Mouse (Mus musculus) midbrain, embryonic 12.5 days (tissue): Measurements from ENCODE around the gene H6pd. TPM values are rescaled to one million over a fixed set of nuclear protein-coding genes. Genes with fewer than 3 reads are reported as not detected.
A peak's percentile ranks its signal among the peaks of the same experiment; 100 is the strongest.

ENCODE experiments used
- ATAC-seq: fragments of 200-750 bp; cut with Nextera tagmentation; 2 replicates; pipeline ENCODE4 v1.8.0; 2017; ENCODE audit warnings: low read depth, moderate TSS enrichment, moderate library complexity; ENCODE audit not compliant: low FRiP score
- H3K27ac ChIP-seq: fragments of 300-500 bp; sonication (generic); replicated peaks from 2 replicates; pipeline ENCODE4 v1.5.1; 2016; ENCODE audit warnings: mild to moderate bottlenecking
- H3K27me3 ChIP-seq: fragments of 300-500 bp; sonication (generic); 2 replicates; pipeline ENCODE4 v1.6.1; 2016; ENCODE audit warnings: mild to moderate bottlenecking
- H3K36me3 ChIP-seq: fragments of 300-500 bp; sonication (generic); 2 replicates; pipeline ENCODE4 v1.6.1; 2016
- H3K4me1 ChIP-seq: fragments of 300-500 bp; sonication (generic); 2 replicates; pipeline ENCODE4 v1.6.1; 2016
- H3K4me2 ChIP-seq: fragments of 300-500 bp; sonication (generic); replicated peaks from 2 replicates; pipeline ENCODE4 v1.6.1; 2016; ENCODE audit warnings: mild to moderate bottlenecking, moderate library complexity
- H3K4me3 ChIP-seq: fragments of 300-500 bp; sonication (generic); 2 replicates; pipeline ENCODE4 v1.5.1; 2016; ENCODE audit warnings: mild to moderate bottlenecking
- H3K9ac ChIP-seq: fragments of 300-500 bp; sonication (generic); replicated peaks from 2 replicates; pipeline ENCODE4 v1.6.1; 2016; ENCODE audit warnings: mild to moderate bottlenecking, moderate library complexity
- H3K9me3 ChIP-seq: fragments of 300-500 bp; sonication (generic); 2 replicates; pipeline ENCODE4 v1.6.1; 2016; ENCODE audit warnings: mild to moderate bottlenecking
- WGBS: fragments of 180-500 bp; shearing (Covaris S2); methylation state at CpG from one replicate; pipeline ENCODE4 v1.1.7; 2016; 5-methylcytosine and 5-hydroxymethylcytosine counted together
- polyA plus RNA-seq: library from polyadenylated mRNA; unstranded; fragments of >200 nt; fragmentation: Nextera tagmentation; extraction: Ambion mirVana; gene quantifications from 2 replicates; pipeline ENCODE4 v1.2.1, GENCODE M21; 2016

The H6pd gene
- polyA plus RNA-seq, 1 experiment from 2014 or later = 4.1 TPM

GRCm38 (mm10) chr4:149979819-149980308, 29.0 kb downstream of the H6pd start:
- Histone ChIP-seq H3K9ac (peak overlapping the region; percentile 25), H3K36me3 (no peaks in the 10 kb centered on the region), H3K9me3 (no peaks in the 10 kb centered on the region), H3K4me1 (peaks cover 14% of the 10 kb centered on the region), H3K27ac (no peak overlapping the region), H3K4me2 (peak overlapping the region; percentile 44), H3K27me3 (peaks cover 13% of the 10 kb centered on the region), H3K4me3 (peak overlapping the region; percentile 24)
- WGBS = 3% methylated on average over 12 of the region's 12 CpGs
- ATAC-seq = peak; percentile 52

- 70% methylated on average over 2 of the region's 2 CpGs for WGBS
- Histone ChIP-seq H3K27ac (no peak overlapping the region), H3K4me1 (peaks cover 14% of the 10 kb centered on the region), H3K9ac (no peak overlapping the region), H3K27me3 (peaks cover 13% of the 10 kb centered on the region), H3K36me3 (no peaks in the 10 kb centered on the region), H3K4me3 (no peak overlapping the region), H3K4me2 (no peak overlapping the region), H3K9me3 (no peaks in the 10 kb centered on the region)
- ATAC-seq = no peak
Observed at GRCm38 (mm10) chr4:149978820-149979219, 30.0 kb downstream of the H6pd start.

- Histone ChIP-seq H3K4me2 (no peak overlapping the region), H3K9ac (no peak overlapping the region), H3K27me3 (peaks cover 13% of the 10 kb centered on the region), H3K4me1 (peaks cover 14% of the 10 kb centered on the region), H3K4me3 (no peak overlapping the region), H3K9me3 (no peaks in the 10 kb centered on the region), H3K36me3 (no peaks in the 10 kb centered on the region), H3K27ac (0 out of 2 replicates have a peak overlapping the region, but pooled peaks have one; percentile 17)
- ATAC-seq = no peak
- 70% methylated on average over 17 of the region's 17 CpGs for WGBS
Observed at GRCm38 (mm10) chr4:149977801-149978544, 30.9 kb downstream of the H6pd start.

GRCm38 (mm10) chr4:149977181-149977580, 31.6 kb downstream of the H6pd start:
- Histone ChIP-seq H3K4me2 (no peak overlapping the region), H3K27me3 (peaks cover 13% of the 10 kb centered on the region), H3K9me3 (no peaks in the 10 kb centered on the region), H3K4me1 (peaks cover 14% of the 10 kb centered on the region), H3K36me3 (no peaks in the 10 kb centered on the region), H3K4me3 (no peak overlapping the region), H3K9ac (no peak overlapping the region), H3K27ac (no peak overlapping the region)
- WGBS = 87% methylated on average over 6 of the region's 6 CpGs
- ATAC-seq = no peak

- H3K27me3 ChIP-seq = peaks cover 13% of the 10 kb centered on the region
- H3K4me2 ChIP-seq = no peak overlapping the region
- H3K36me3 ChIP-seq = no peaks in the 10 kb centered on the region
- ATAC-seq = no peak
- 69% methylated on average over 5 of the region's 5 CpGs for WGBS
- no peak overlapping the region for H3K4me3 ChIP-seq
- H3K9ac ChIP-seq = no peak overlapping the region
- H3K9me3 ChIP-seq = no peaks in the 10 kb centered on the region
- H3K4me1 ChIP-seq = peaks cover 14% of the 10 kb centered on the region
- H3K27ac ChIP-seq = no peak overlapping the region
Observed at GRCm38 (mm10) chr4:149975730-149976254, 33.0 kb downstream of the H6pd start.

- no peaks in the 10 kb centered on the region for H3K36me3 ChIP-seq
- H3K27ac ChIP-seq = no peak overlapping the region
- 75% methylated on average over 8 of the region's 8 CpGs for WGBS
- H3K9me3 ChIP-seq = no peaks in the 10 kb centered on the region
- H3K27me3 ChIP-seq = peaks cover 13% of the 10 kb centered on the region
- no peak overlapping the region for H3K4me2 ChIP-seq
- no peak overlapping the region for H3K9ac ChIP-seq
- H3K4me3 ChIP-seq = no peak overlapping the region
- H3K4me1 ChIP-seq = peaks cover 14% of the 10 kb centered on the region
- no peak for ATAC-seq
Observed at GRCm38 (mm10) chr4:149975291-149975690, 33.5 kb downstream of the H6pd start.

GRCm38 (mm10) chr4:149971393-149971792, 37.4 kb downstream of the H6pd start:
- ATAC-seq = no peak
- H3K4me3 ChIP-seq = no peak overlapping the region
- H3K4me1 ChIP-seq = no peaks in the 10 kb centered on the region
- no peak overlapping the region for H3K9ac ChIP-seq
- H3K36me3 ChIP-seq = no peaks in the 10 kb centered on the region
- no peaks in the 10 kb centered on the region for H3K9me3 ChIP-seq
- no peak overlapping the region for H3K27ac ChIP-seq
- peaks cover 7% of the 10 kb centered on the region; the same call in 1 of the 2 replicates for H3K27me3 ChIP-seq
- WGBS = 79% methylated on average over 9 of the region's 9 CpGs
- no peak overlapping the region for H3K4me2 ChIP-seq

GRCm38 (mm10) chr4:149968526-149968925, 40.3 kb downstream of the H6pd start:
- peaks cover 14% of the 10 kb centered on the region for H3K27me3 ChIP-seq
- H3K4me3 ChIP-seq = no peak overlapping the region
- no peak for ATAC-seq
- 60% methylated on average over 6 of the region's 6 CpGs for WGBS
- no peaks in the 10 kb centered on the region for H3K36me3 ChIP-seq
- H3K4me2 ChIP-seq = no peak overlapping the region
- H3K4me1 ChIP-seq = no peaks in the 10 kb centered on the region
- H3K9me3 ChIP-seq = no peaks in the 10 kb centered on the region
- no peak overlapping the region for H3K9ac ChIP-seq
- no peak overlapping the region for H3K27ac ChIP-seq

- no peak overlapping the region for H3K4me2 ChIP-seq
- H3K36me3 ChIP-seq = no peaks in the 10 kb centered on the region
- WGBS = 88% methylated on average over 9 of the region's 9 CpGs
- H3K4me1 ChIP-seq = no peaks in the 10 kb centered on the region
- H3K4me3 ChIP-seq = no peak overlapping the region
- no peak overlapping the region for H3K9ac ChIP-seq
- peaks cover 14% of the 10 kb centered on the region for H3K27me3 ChIP-seq
- H3K9me3 ChIP-seq = no peaks in the 10 kb centered on the region
- ATAC-seq = no peak
- no peak overlapping the region for H3K27ac ChIP-seq
Observed at GRCm38 (mm10) chr4:149966963-149967362, 41.9 kb downstream of the H6pd start.

- WGBS = 80% methylated on average over 5 of the region's 5 CpGs
- H3K4me2 ChIP-seq = no peak overlapping the region
Observed at GRCm38 (mm10) chr4:149966252-149966651, 42.6 kb downstream of the H6pd start.

GRCm38 (mm10) chr4:149965672-149966071, 43.2 kb downstream of the H6pd start:
- Histone ChIP-seq H3K27me3 (peaks cover 14% of the 10 kb centered on the region), H3K4me2 (no peak overlapping the region), H3K36me3 (no peaks in the 10 kb centered on the region), H3K9me3 (no peaks in the 10 kb centered on the region), H3K4me3 (no peak overlapping the region), H3K9ac (no peak overlapping the region), H3K27ac (no peak overlapping the region), H3K4me1 (no peaks in the 10 kb centered on the region)
- 83% methylated on average over 6 of the region's 6 CpGs for WGBS
- no peak for ATAC-seq

More at GRCm38 (mm10) chr4:149966252-149966651, 42.6 kb downstream of the H6pd start:
- H3K9me3 ChIP-seq = no peaks in the 10 kb centered on the region
- no peak overlapping the region for H3K4me3 ChIP-seq
- ATAC-seq = no peak
- H3K9ac ChIP-seq = no peak overlapping the region
- H3K36me3 ChIP-seq = no peaks in the 10 kb centered on the region
- peaks cover 14% of the 10 kb centered on the region for H3K27me3 ChIP-seq
- H3K4me1 ChIP-seq = no peaks in the 10 kb centered on the region
- H3K27ac ChIP-seq = no peak overlapping the region

GRCm38 (mm10) chr4:149965242-149965641, 43.6 kb downstream of the H6pd start:
- 78% methylated on average over 6 of the region's 6 CpGs for WGBS
- ATAC-seq = no peak
- Histone ChIP-seq H3K36me3 (no peaks in the 10 kb centered on the region), H3K27ac (no peak overlapping the region), H3K27me3 (peaks cover 14% of the 10 kb centered on the region), H3K4me3 (no peak overlapping the region), H3K9ac (no peak overlapping the region), H3K9me3 (no peaks in the 10 kb centered on the region), H3K4me2 (no peak overlapping the region), H3K4me1 (no peaks in the 10 kb centered on the region)
